Mouse (Mus musculus): ENCODE measurements at regions not wholly inside any gene's neighbourhood (a gene's known extent, or its start where the extent isn't known, plus 50 kb on each side); places are given as distances from the start of the nearest gene placed in this dataset.
"Not testable (repeated sequence)": the region's sequence is repeated elsewhere in the genome, so short reads cannot be mapped to it uniquely, and the experiment has no call there.

- no peaks in the 10 kb centered on the region for H3K36me3 ChIP-seq
- WGBS, result 61% methylated on average over 6 of the region's 6 CpGs
- H3K4me3 ChIP-seq, result no peak overlapping the region
- H3K27me3 ChIP-seq (ENCODE audit: insufficient read depth, poor library complexity, severe bottlenecking), result no peaks in the 10 kb centered on the region
- H3K4me1 ChIP-seq (replicated peaks), result no peaks in the 10 kb centered on the region
- no peak overlapping the region for H3K27ac ChIP-seq
- H3K9me3 ChIP-seq, result no peaks in the 10 kb centered on the region
- no peak for DNase-seq (ENCODE audit: low spot score)
Measured at GRCm38 (mm10) chr3:82249968-82250795, 104.6 kb upstream of the Gucy1a1 start.

- WGBS, result 75% methylated on average over 2 of the region's 2 CpGs
- H3K36me3 ChIP-seq, result no peaks in the 10 kb centered on the region
- H3K4me3 ChIP-seq, result no peak overlapping the region
- H3K4me1 ChIP-seq (replicated peaks), result no peaks in the 10 kb centered on the region
- no peaks in the 10 kb centered on the region for H3K27me3 ChIP-seq (ENCODE audit: insufficient read depth, poor library complexity, severe bottlenecking)
- DNase-seq (ENCODE audit: low spot score), result no peak
- H3K27ac ChIP-seq, result no peak overlapping the region
- no peaks in the 10 kb centered on the region for H3K9me3 ChIP-seq
Measured at GRCm38 (mm10) chr3:82236377-82237057, 90.9 kb upstream of the Gucy1a1 start.

GRCm38 (mm10) chr3:82234306-82234705 lies 88.7 kb upstream of the Gucy1a1 start:
- Histone ChIP-seq H3K9me3 (no peaks in the 10 kb centered on the region), H3K36me3 (no peaks in the 10 kb centered on the region), H3K4me3 (no peak overlapping the region), H3K27ac (no peak overlapping the region), H3K27me3 (ENCODE audit: insufficient read depth, poor library complexity, severe bottlenecking) (no peaks in the 10 kb centered on the region), H3K4me1 (replicated peaks) (no peaks in the 10 kb centered on the region)
- no peak for DNase-seq (ENCODE audit: low spot score)

GRCm38 (mm10) chr3:82223379-82223778 lies 77.8 kb upstream of the Gucy1a1 start:
- H3K4me3 ChIP-seq, result no peak overlapping the region
- no peaks in the 10 kb centered on the region for H3K9me3 ChIP-seq
- no peak for DNase-seq (ENCODE audit: low spot score)
- no peaks in the 10 kb centered on the region for H3K4me1 ChIP-seq (replicated peaks)
- 88% methylated on average over 1 of the region's 1 CpGs for WGBS
- H3K27ac ChIP-seq, result no peak overlapping the region
- no peaks in the 10 kb centered on the region for H3K27me3 ChIP-seq (ENCODE audit: insufficient read depth, poor library complexity, severe bottlenecking)
- no peaks in the 10 kb centered on the region for H3K36me3 ChIP-seq

- WGBS, result 90% methylated on average over 1 of the region's 1 CpGs
- DNase-seq (ENCODE audit: low spot score), result no peak
Measured at GRCm38 (mm10) chr3:82221924-82222323, 76.3 kb upstream of the Gucy1a1 start.

GRCm38 (mm10) chr3:82219192-82219885 lies 73.8 kb upstream of the Gucy1a1 start:
- H3K4me1 ChIP-seq (replicated peaks); H3K4me3 ChIP-seq; H3K36me3 ChIP-seq; H3K27me3 ChIP-seq (ENCODE audit: insufficient read depth, poor library complexity, severe bottlenecking); DNase-seq (ENCODE audit: low spot score); H3K9me3 ChIP-seq; H3K27ac ChIP-seq: not testable (repeated sequence)
- 65% methylated on average over 1 of the region's 1 CpGs for WGBS

More at GRCm38 (mm10) chr3:82221924-82222323, 76.3 kb upstream of the Gucy1a1 start:
- Histone ChIP-seq H3K9me3 (no peaks in the 10 kb centered on the region), H3K4me3 (no peak overlapping the region), H3K4me1 (replicated peaks) (no peaks in the 10 kb centered on the region), H3K27me3 (ENCODE audit: insufficient read depth, poor library complexity, severe bottlenecking) (no peaks in the 10 kb centered on the region), H3K36me3 (no peaks in the 10 kb centered on the region), H3K27ac (no peak overlapping the region)

GRCm38 (mm10) chr3:82214566-82215465 lies 69.2 kb upstream of the Gucy1a1 start:
- WGBS, result 87% methylated on average over 6 of the region's 6 CpGs
- no peak for DNase-seq (ENCODE audit: low spot score)
- no peak overlapping the region for H3K4me3 ChIP-seq
- no peaks in the 10 kb centered on the region for H3K27me3 ChIP-seq (ENCODE audit: insufficient read depth, poor library complexity, severe bottlenecking)
- no peaks in the 10 kb centered on the region for H3K4me1 ChIP-seq (replicated peaks)
- no peaks in the 10 kb centered on the region for H3K36me3 ChIP-seq
- H3K9me3 ChIP-seq, result no peaks in the 10 kb centered on the region
- H3K27ac ChIP-seq, result no peak overlapping the region

- Histone ChIP-seq H3K4me1 (replicated peaks) (no peaks in the 10 kb centered on the region), H3K9me3 (no peaks in the 10 kb centered on the region), H3K36me3 (no peaks in the 10 kb centered on the region), H3K27ac (no peak overlapping the region), H3K27me3 (ENCODE audit: insufficient read depth, poor library complexity, severe bottlenecking) (no peaks in the 10 kb centered on the region), H3K4me3 (no peak overlapping the region)
- no peak for DNase-seq (ENCODE audit: low spot score)
- WGBS, result 86% methylated on average over 5 of the region's 5 CpGs
Measured at GRCm38 (mm10) chr3:82207321-82207720, 61.7 kb upstream of the Gucy1a1 start.
